Mouse (Mus musculus) bone marrow, adult 2 months (tissue): Measurements from ENCODE around the gene Plac8.

Experiments
- CTCF ChIP-seq: fragments of 200-500 bp; IDR thresholded peaks from 2 replicates; pipeline ENCODE4 v1.5.1; 2011; ENCODE audit warnings: low read length, control low read depth; ENCODE audit not compliant: control insufficient read depth, insufficient read depth
- POLR2A ChIP-seq: fragments of 200-500 bp; IDR thresholded peaks from 2 replicates; pipeline ENCODE4 v1.6.1; 2011; ENCODE audit warnings: low read depth, mild to moderate bottlenecking, control low read depth, low read length, borderline replicate concordance; ENCODE audit not compliant: control insufficient read depth

DNA sequence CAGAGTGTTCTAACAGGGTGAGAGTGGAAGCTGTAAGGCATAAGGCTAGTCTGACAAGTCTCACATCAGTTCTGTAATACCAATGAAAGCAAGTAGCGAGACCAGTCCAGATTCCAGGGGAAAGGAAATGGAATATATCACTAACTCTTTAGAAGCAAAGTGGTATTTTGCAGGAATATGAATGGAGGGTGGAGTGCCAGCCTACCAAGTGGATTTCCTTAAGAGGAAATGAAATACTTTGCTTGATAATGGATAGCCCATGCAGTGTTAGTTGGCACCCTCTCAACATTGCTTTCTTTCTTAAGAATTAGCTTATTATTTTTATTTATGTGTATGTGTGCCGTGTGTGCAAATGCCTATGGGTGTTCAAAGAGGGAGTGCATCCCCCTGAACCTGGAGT, 51.8 kb downstream of the Plac8 start:
- TF ChIP-seq CTCF, result no peak
- TF ChIP-seq POLR2A, result no peak
